Mouse (Mus musculus) CD8-positive naive resting alpha-beta T cell, adult 2 months (primary cell): ENCODE results near the gene Dnm3.

Source experiments
- DNase-seq, 2 experiments: peaks; one replicate each; pipeline ENCODE4 v3.0.0; 2022; ENCODE audit warnings: low read depth in 2 of 2, low spot score in 2 of 2

The Dnm3 gene

GRCm38 (mm10) chr1:162038431-162038830 is 439.4 kb downstream of the Dnm3 start:
- no peak for DNase-seq

GRCm38 (mm10) chr1:162037968-162038421 is 439.8 kb downstream of the Dnm3 start:
- no peak for DNase-seq

- no peak for DNase-seq
These were observed 440.6 kb downstream of the Dnm3 start for GRCm38 (mm10) chr1:162037185-162037765.

- no peak for DNase-seq
These were observed 441.4 kb downstream of the Dnm3 start for GRCm38 (mm10) chr1:162036461-162036835.

GRCm38 (mm10) chr1:162035800-162036460 is 441.9 kb downstream of the Dnm3 start:
- DNase-seq: no peak

- DNase-seq: no peak
These were observed 454.1 kb downstream of the Dnm3 start for GRCm38 (mm10) chr1:162023681-162024270.

GRCm38 (mm10) chr1:162020766-162021165 is 457.1 kb downstream of the Dnm3 start:
- DNase-seq: no peak

GRCm38 (mm10) chr1:162020303-162020731 is 457.5 kb downstream of the Dnm3 start:
- no peak for DNase-seq

GRCm38 (mm10) chr1:162018601-162018977 is 459.2 kb downstream of the Dnm3 start:
- DNase-seq: no peak

- DNase-seq: no peak
These were observed 459.7 kb downstream of the Dnm3 start for GRCm38 (mm10) chr1:162017975-162018600.

- no peak for DNase-seq
These were observed 460.9 kb downstream of the Dnm3 start for GRCm38 (mm10) chr1:162016982-162017381.

GRCm38 (mm10) chr1:162015247-162015862 is 462.5 kb downstream of the Dnm3 start:
- no peak for DNase-seq

- DNase-seq: no peak
These were observed 464.3 kb downstream of the Dnm3 start for GRCm38 (mm10) chr1:162013561-162013960.

- DNase-seq: no peak
These were observed 466.1 kb downstream of the Dnm3 start for GRCm38 (mm10) chr1:162011523-162012245.

GRCm38 (mm10) chr1:162009086-162009485 is 468.7 kb downstream of the Dnm3 start:
- DNase-seq: no peak

GRCm38 (mm10) chr1:162008631-162009067 is 469.2 kb downstream of the Dnm3 start:
- DNase-seq: no peak

- DNase-seq: no peak
These were observed 469.6 kb downstream of the Dnm3 start for GRCm38 (mm10) chr1:162008208-162008607.

- DNase-seq: no peak
These were observed 471.7 kb downstream of the Dnm3 start for GRCm38 (mm10) chr1:162006109-162006508.

- no peak for DNase-seq
These were observed 472.7 kb downstream of the Dnm3 start for GRCm38 (mm10) chr1:162004821-162005770.

GRCm38 (mm10) chr1:162004518-162004780 is 473.4 kb downstream of the Dnm3 start:
- no peak for DNase-seq
